Mouse (Mus musculus): ENCODE results near the gene Bpgm. TPM values are rescaled to one million over a fixed set of nuclear protein-coding genes. Genes with fewer than 3 reads are reported as not detected.
A peak's percentile ranks its signal among the peaks of the same experiment; 100 is the strongest.

The Bpgm gene
- total and polyA plus RNA-seq, 2 experiments = 7.0 to 9.1 TPM

DNA sequence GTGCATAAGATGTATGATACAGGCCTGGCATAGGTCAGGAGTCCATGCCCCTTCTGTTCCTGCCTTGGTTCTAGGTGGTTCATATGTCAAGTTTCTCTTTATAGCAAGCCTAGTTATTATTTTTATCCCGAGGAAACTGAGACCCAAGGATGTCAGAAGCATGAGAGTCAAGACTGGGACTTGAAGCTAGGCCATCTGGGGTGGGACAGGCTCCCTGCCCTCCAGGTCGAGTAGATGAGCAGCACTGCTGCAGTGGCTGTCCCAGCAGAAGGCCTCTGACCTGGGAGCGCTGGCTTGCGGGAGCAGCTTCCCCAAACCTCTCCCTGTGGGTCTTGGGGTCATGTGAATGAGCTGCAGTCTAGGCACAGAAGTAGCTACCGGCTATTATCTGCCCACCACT lies 47.5 kb downstream of the Bpgm start:
- Histone ChIP-seq H3K9ac (ENCODE audit: low read depth, low read length) (no peak overlapping the region), H3K36me3 (ENCODE audit: control insufficient read depth, insufficient read depth, low read length) (no peaks in the 10 kb centered on the region), H3K27me3 (ENCODE audit: control insufficient read depth, insufficient read depth, low read length) (no peaks in the 10 kb centered on the region), H3K4me3 (ENCODE audit: insufficient read depth, low read depth, low read length) (no peak overlapping the region), H3K27ac (replicated peaks; ENCODE audit: insufficient read depth, low read depth, low read length) (no peak overlapping the region), H3K4me1 (ENCODE audit: control insufficient read depth, insufficient read depth, low read length) (peaks cover 13% of the 10 kb centered on the region), H3K79me2 (ENCODE audit: control insufficient read depth, insufficient read depth, low read length) (no peaks in the 10 kb centered on the region)
- 84% methylated on average over 5 of the region's 5 CpGs for WGBS
- no peak for DNase-seq (ENCODE audit: extremely low read depth, low read depth, low spot score)
- TF ChIP-seq CTCF (IDR thresholded peaks at IDR 0.05; ENCODE audit: low read depth, low read length) (no peak), POLR2A (IDR thresholded peaks at IDR 0.05; ENCODE audit: extremely low read depth, insufficient read depth, low read length) (no peak)

DNA sequence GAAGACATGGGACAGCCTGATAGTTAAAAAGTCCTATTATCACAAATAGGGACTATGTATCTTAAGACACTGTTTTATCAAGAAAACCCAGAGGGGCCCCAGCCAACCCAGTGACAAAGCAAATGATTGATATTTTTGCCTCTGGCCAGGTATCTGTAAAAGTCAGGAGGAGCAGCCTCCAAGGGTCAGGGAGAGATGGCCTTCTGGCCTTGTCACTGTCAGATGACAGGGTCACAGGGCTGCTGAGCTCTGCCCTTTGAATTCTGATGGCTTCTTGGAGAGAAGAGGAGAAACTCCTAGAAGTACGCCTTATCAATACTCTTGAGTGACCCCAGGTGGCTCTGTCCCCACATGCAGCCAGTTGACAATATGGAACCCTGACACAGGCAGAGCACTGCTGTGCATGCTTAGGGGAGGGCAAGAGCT lies 49.5 kb downstream of the Bpgm start:
- Histone ChIP-seq H3K36me3 (ENCODE audit: control insufficient read depth, insufficient read depth, low read length) (no peaks in the 10 kb centered on the region), H3K9ac (ENCODE audit: low read depth, low read length) (no peak overlapping the region), H3K4me1 (ENCODE audit: control insufficient read depth, insufficient read depth, low read length) (peaks cover 15% of the 10 kb centered on the region), H3K79me2 (ENCODE audit: control insufficient read depth, insufficient read depth, low read length) (no peaks in the 10 kb centered on the region), H3K27ac (replicated peaks; ENCODE audit: insufficient read depth, low read depth, low read length) (no peak overlapping the region), H3K27me3 (ENCODE audit: control insufficient read depth, insufficient read depth, low read length) (no peaks in the 10 kb centered on the region), H3K4me3 (ENCODE audit: insufficient read depth, low read depth, low read length) (no peak overlapping the region)
- TF ChIP-seq CTCF (IDR thresholded peaks at IDR 0.05; ENCODE audit: low read depth, low read length) = no peak
- TF ChIP-seq POLR2A (IDR thresholded peaks at IDR 0.05; ENCODE audit: extremely low read depth, insufficient read depth, low read length) = no peak
- DNase-seq (ENCODE audit: extremely low read depth, low read depth, low spot score) = no peak
- WGBS = 97% methylated on average over 1 of the region's 1 CpGs

DNA sequence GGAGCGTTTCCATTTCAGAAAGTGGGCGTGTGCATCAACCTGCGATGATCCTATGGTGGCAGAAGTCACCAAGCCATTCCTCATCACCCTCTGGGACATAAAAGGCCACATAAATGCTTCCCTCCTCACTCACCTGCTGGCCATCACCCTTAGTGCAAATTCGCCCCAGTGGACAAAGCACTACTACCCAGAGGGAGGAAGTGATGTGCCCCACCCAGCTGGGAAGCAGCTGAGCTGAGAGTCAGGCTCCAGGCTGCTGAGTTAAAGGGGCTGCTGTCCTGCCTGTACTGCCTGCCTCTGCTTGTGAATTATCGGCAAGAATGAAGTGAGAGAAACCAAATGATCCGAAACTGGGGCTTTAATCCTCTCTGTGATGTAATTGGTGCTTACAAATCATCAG lies 49.9 kb downstream of the Bpgm start:
- TF ChIP-seq CTCF (IDR thresholded peaks at IDR 0.05; ENCODE audit: low read depth, low read length) (no peak), POLR2A (IDR thresholded peaks at IDR 0.05; ENCODE audit: extremely low read depth, insufficient read depth, low read length) (no peak)
- no peak overlapping the region for H3K4me3 ChIP-seq (ENCODE audit: insufficient read depth, low read depth, low read length)
- no peak overlapping the region for H3K27ac ChIP-seq (replicated peaks; ENCODE audit: insufficient read depth, low read depth, low read length)
- 94% methylated on average over 6 of the region's 6 CpGs for WGBS
- H3K4me1 ChIP-seq (ENCODE audit: control insufficient read depth, insufficient read depth, low read length) = peaks cover 15% of the 10 kb centered on the region
- DNase-seq (ENCODE audit: extremely low read depth, low read depth, low spot score) = no peak
- no peaks in the 10 kb centered on the region for H3K79me2 ChIP-seq (ENCODE audit: control insufficient read depth, insufficient read depth, low read length)
- H3K27me3 ChIP-seq (ENCODE audit: control insufficient read depth, insufficient read depth, low read length) = no peaks in the 10 kb centered on the region
- H3K36me3 ChIP-seq (ENCODE audit: control insufficient read depth, insufficient read depth, low read length) = no peaks in the 10 kb centered on the region
- H3K9ac ChIP-seq (ENCODE audit: low read depth, low read length) = no peak overlapping the region

DNA sequence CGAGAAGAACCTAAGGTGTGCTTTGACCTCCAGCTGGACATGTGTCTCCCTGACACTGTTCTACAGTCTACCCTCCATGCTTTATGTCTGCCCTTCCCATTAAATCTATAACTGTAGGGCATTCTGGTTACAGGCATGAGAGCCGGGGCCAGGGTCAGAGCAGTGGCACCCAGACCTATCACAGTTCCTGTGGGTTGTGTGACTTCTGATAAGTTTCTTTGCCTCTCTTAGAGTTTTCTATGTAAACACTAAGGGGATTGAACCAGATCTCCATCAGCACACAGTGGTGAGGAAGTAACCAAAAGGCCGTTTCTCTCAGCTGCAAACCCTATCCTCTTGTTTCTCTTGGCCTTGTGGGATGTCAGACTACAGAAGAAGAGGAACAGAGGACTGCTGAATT lies 50.4 kb downstream of the Bpgm start:
- Histone ChIP-seq H3K4me1 (ENCODE audit: control insufficient read depth, insufficient read depth, low read length) (peaks cover 15% of the 10 kb centered on the region), H3K4me3 (ENCODE audit: insufficient read depth, low read depth, low read length) (no peak overlapping the region)
- WGBS = 95% methylated on average over 3 of the region's 3 CpGs

DNA sequence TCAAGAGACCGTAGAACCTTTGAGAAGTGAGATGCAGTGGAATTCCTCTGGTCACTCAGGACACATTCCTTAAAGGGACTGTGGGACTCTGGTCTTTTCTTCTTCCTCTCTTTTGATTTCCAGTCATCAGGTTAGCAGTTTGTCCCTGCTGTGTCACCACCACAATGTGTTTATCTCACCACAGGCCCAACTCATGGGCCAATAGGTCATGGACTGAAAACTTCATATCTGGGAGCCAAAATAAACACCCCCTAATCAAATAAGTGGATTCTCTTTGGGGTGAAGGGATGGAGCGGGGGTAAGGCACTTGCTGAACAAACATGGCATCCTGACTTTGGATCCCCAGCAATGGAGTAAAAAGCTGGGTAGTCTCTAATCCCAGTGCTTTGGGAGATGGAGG lies 52.1 kb downstream of the Bpgm start:
- H3K9ac ChIP-seq (ENCODE audit: low read depth, low read length) = no peak overlapping the region
- no peak for TF ChIP-seq POLR2A (IDR thresholded peaks at IDR 0.05; ENCODE audit: extremely low read depth, insufficient read depth, low read length)
- TF ChIP-seq CTCF (IDR thresholded peaks at IDR 0.05; ENCODE audit: low read depth, low read length) = no peak
- peak; percentile 93 for DNase-seq (ENCODE audit: extremely low read depth, low read depth, low spot score)
- WGBS = 40% methylated on average over 2 of the region's 2 CpGs
- H3K27me3 ChIP-seq (ENCODE audit: control insufficient read depth, insufficient read depth, low read length) = no peaks in the 10 kb centered on the region
- no peaks in the 10 kb centered on the region for H3K79me2 ChIP-seq (ENCODE audit: control insufficient read depth, insufficient read depth, low read length)
- peaks cover 20% of the 10 kb centered on the region for H3K4me1 ChIP-seq (ENCODE audit: control insufficient read depth, insufficient read depth, low read length)
- no peak overlapping the region for H3K4me3 ChIP-seq (ENCODE audit: insufficient read depth, low read depth, low read length)
- H3K36me3 ChIP-seq (ENCODE audit: control insufficient read depth, insufficient read depth, low read length) = no peaks in the 10 kb centered on the region
- H3K27ac ChIP-seq (replicated peaks; ENCODE audit: insufficient read depth, low read depth, low read length) = peak overlapping the region; percentile 71

More for the DNA sequence above, 50.4 kb downstream of the Bpgm start:
- no peaks in the 10 kb centered on the region for H3K79me2 ChIP-seq (ENCODE audit: control insufficient read depth, insufficient read depth, low read length)
- DNase-seq (ENCODE audit: extremely low read depth, low read depth, low spot score) = no peak
- no peak overlapping the region for H3K27ac ChIP-seq (replicated peaks; ENCODE audit: insufficient read depth, low read depth, low read length)
- no peaks in the 10 kb centered on the region for H3K27me3 ChIP-seq (ENCODE audit: control insufficient read depth, insufficient read depth, low read length)
- no peaks in the 10 kb centered on the region for H3K36me3 ChIP-seq (ENCODE audit: control insufficient read depth, insufficient read depth, low read length)
- TF ChIP-seq POLR2A (IDR thresholded peaks at IDR 0.05; ENCODE audit: extremely low read depth, insufficient read depth, low read length) (no peak), CTCF (IDR thresholded peaks at IDR 0.05; ENCODE audit: low read depth, low read length) (no peak)
- H3K9ac ChIP-seq (ENCODE audit: low read depth, low read length) = no peak overlapping the region

DNA sequence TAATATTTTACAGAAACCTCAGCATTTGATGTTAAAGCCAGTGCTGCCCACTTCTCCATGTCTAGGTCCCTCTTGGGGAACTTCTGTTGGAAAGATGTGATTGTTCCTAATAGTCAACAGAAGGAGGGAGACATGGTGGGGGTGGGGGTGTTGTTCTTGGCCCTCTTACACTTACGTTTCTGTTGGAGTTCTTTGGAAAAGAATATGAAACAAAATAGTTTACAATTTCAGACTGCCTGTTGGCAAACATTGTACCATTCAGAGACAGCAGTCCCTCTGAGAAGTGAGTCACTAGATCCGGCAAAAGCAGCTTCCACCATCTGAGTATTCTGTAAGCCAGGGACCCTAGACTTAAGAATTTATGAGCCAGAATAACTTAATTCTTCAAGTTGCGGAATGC lies 54.0 kb downstream of the Bpgm start:
- Histone ChIP-seq H3K27me3 (ENCODE audit: control insufficient read depth, insufficient read depth, low read length) (no peaks in the 10 kb centered on the region), H3K4me3 (ENCODE audit: insufficient read depth, low read depth, low read length) (no peak overlapping the region), H3K4me1 (ENCODE audit: control insufficient read depth, insufficient read depth, low read length) (peaks cover 20% of the 10 kb centered on the region), H3K36me3 (ENCODE audit: control insufficient read depth, insufficient read depth, low read length) (no peaks in the 10 kb centered on the region), H3K9ac (ENCODE audit: low read depth, low read length) (no peak overlapping the region), H3K79me2 (ENCODE audit: control insufficient read depth, insufficient read depth, low read length) (no peaks in the 10 kb centered on the region), H3K27ac (replicated peaks; ENCODE audit: insufficient read depth, low read depth, low read length) (no peak overlapping the region)
- DNase-seq (ENCODE audit: extremely low read depth, low read depth, low spot score) = no peak
- TF ChIP-seq POLR2A (IDR thresholded peaks at IDR 0.05; ENCODE audit: extremely low read depth, insufficient read depth, low read length) (no peak), CTCF (IDR thresholded peaks at IDR 0.05; ENCODE audit: low read depth, low read length) (no peak)
- 84% methylated on average over 3 of the region's 3 CpGs for WGBS

Measured in liver, adult 2 months (tissue).